Mouse (Mus musculus) midbrain, embryonic 12.5 days (tissue): ENCODE measurements around the gene Bace2. TPM values are rescaled to one million over a fixed set of nuclear protein-coding genes. Genes with fewer than 3 reads are reported as not detected.

Source experiments
- ATAC-seq: fragments of 200-750 bp; cut with Nextera tagmentation; 2 replicates; pipeline ENCODE4 v1.8.0; 2017; ENCODE audit warnings: low read depth, moderate TSS enrichment, moderate library complexity; ENCODE audit not compliant: low FRiP score
- H3K27ac ChIP-seq: fragments of 300-500 bp; sonication (generic); replicated peaks from 2 replicates; pipeline ENCODE4 v1.5.1; 2016; ENCODE audit warnings: mild to moderate bottlenecking
- H3K27me3 ChIP-seq: fragments of 300-500 bp; sonication (generic); 2 replicates; pipeline ENCODE4 v1.6.1; 2016; ENCODE audit warnings: mild to moderate bottlenecking
- H3K36me3 ChIP-seq: fragments of 300-500 bp; sonication (generic); 2 replicates; pipeline ENCODE4 v1.6.1; 2016
- H3K4me1 ChIP-seq: fragments of 300-500 bp; sonication (generic); 2 replicates; pipeline ENCODE4 v1.6.1; 2016
- H3K4me2 ChIP-seq: fragments of 300-500 bp; sonication (generic); replicated peaks from 2 replicates; pipeline ENCODE4 v1.6.1; 2016; ENCODE audit warnings: mild to moderate bottlenecking, moderate library complexity
- H3K4me3 ChIP-seq: fragments of 300-500 bp; sonication (generic); 2 replicates; pipeline ENCODE4 v1.5.1; 2016; ENCODE audit warnings: mild to moderate bottlenecking
- H3K9ac ChIP-seq: fragments of 300-500 bp; sonication (generic); replicated peaks from 2 replicates; pipeline ENCODE4 v1.6.1; 2016; ENCODE audit warnings: mild to moderate bottlenecking, moderate library complexity
- H3K9me3 ChIP-seq: fragments of 300-500 bp; sonication (generic); 2 replicates; pipeline ENCODE4 v1.6.1; 2016; ENCODE audit warnings: mild to moderate bottlenecking
- WGBS: fragments of 180-500 bp; shearing (Covaris S2); methylation state at CpG from one replicate; pipeline ENCODE4 v1.1.7; 2016; 5-methylcytosine and 5-hydroxymethylcytosine counted together
- polyA plus RNA-seq: library from polyadenylated mRNA; unstranded; fragments of >200 nt; fragmentation: Nextera tagmentation; extraction: Ambion mirVana; gene quantifications from 2 replicates; pipeline ENCODE4 v1.2.1, GENCODE M21; 2016

Gene Bace2
- polyA plus RNA-seq, 1 experiment from 2014 or later, result 3.0 TPM

- peaks cover 11% of the 10 kb centered on the region; the same call in 1 of the 2 replicates for H3K4me1 ChIP-seq
- H3K27ac ChIP-seq, result no peak overlapping the region
- no peaks in the 10 kb centered on the region for H3K27me3 ChIP-seq
- no peak for ATAC-seq
- H3K4me3 ChIP-seq, result no peak overlapping the region
- H3K36me3 ChIP-seq, result no peaks in the 10 kb centered on the region
- no peak overlapping the region for H3K9ac ChIP-seq
- H3K9me3 ChIP-seq, result no peaks in the 10 kb centered on the region
- 90% methylated on average over 5 of the region's 5 CpGs for WGBS
- no peak overlapping the region for H3K4me2 ChIP-seq
These were observed 49.0 kb downstream of the Bace2 start for GRCm38 (mm10) chr16:97405476-97406012.

DNA sequence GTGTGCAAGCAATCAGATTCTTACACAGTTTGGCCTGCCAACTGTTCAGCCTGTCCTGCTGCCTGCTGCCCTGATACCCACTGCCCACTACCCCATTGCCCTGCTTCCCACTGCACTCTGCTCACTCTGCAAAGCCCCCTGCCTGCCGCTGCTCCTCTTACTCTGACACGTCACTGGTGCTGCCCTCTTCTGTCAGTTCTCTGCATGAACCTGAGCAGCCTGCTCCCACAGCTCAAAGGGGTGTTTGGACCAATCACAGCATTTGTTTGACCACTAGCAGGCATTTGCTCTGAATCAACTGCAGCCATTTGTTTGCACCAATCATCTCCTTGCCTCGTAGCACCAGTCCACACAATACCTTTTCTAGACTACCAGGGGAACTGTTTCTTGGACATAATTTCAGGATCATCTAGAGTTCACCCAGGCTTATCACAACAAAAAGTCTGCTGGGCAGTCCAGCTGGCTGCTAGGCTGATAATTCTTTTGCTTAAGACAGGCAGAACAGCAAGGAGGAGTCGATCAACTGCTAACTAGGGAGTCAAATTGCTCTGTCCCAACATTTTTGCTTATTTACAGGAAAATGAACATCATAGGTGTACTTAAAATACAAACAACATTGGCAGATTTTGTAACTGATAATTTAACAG, 61.5 kb downstream of the Bace2 start:
- Histone ChIP-seq H3K36me3 (no peaks in the 10 kb centered on the region), H3K27me3 (no peaks in the 10 kb centered on the region), H3K4me3 (no peak overlapping the region), H3K27ac (no peak overlapping the region), H3K9ac (no peak overlapping the region), H3K9me3 (no peaks in the 10 kb centered on the region), H3K4me1 (no peaks in the 10 kb centered on the region; the same call in 1 of the 2 replicates), H3K4me2 (no peak overlapping the region)
- 17% methylated on average over 4 of the region's 4 CpGs for WGBS
- ATAC-seq, result peak; percentile 87

DNA sequence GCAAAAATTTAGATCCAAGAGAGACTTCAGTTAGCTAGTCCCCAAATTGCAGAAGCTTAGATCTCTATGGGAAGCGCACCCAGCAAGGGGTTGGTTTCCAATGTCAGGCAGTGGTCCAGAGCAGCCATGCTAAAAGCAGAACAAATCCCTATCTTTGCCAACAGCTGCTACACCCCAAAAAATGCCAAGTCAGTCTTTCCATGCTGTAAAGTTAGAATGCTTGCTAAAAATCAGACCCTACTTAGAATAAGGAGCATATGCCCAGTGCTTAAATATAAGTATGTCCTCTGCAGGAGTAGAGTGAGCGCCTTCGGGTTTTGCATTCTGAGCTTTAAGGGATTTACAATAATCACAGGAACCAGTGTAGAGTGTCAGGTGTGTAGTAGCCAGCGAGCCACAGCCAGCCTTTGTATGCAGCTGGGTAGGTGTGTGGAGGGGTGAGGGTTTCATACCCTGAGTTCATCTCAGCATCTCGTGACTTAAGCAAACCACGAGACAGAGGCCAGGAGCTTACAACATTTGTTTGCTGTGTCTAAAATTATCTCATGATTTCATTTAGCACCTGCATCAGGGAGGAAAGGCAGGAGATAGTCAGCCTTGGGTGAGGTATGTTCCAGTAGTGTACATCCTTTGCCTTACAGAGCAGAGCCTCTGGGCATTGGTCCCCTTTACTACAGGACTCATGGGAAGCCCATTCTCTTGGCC, 62.4 kb downstream of the Bace2 start:
- no peaks in the 10 kb centered on the region for H3K36me3 ChIP-seq
- H3K9me3 ChIP-seq, result no peaks in the 10 kb centered on the region
- no peak for ATAC-seq
- 90% methylated on average over 6 of the region's 6 CpGs for WGBS
- no peak overlapping the region for H3K27ac ChIP-seq
- H3K4me2 ChIP-seq, result no peak overlapping the region
- H3K27me3 ChIP-seq, result no peaks in the 10 kb centered on the region
- no peaks in the 10 kb centered on the region; the same call in 1 of the 2 replicates for H3K4me1 ChIP-seq
- H3K4me3 ChIP-seq, result no peak overlapping the region
- H3K9ac ChIP-seq, result no peak overlapping the region

DNA sequence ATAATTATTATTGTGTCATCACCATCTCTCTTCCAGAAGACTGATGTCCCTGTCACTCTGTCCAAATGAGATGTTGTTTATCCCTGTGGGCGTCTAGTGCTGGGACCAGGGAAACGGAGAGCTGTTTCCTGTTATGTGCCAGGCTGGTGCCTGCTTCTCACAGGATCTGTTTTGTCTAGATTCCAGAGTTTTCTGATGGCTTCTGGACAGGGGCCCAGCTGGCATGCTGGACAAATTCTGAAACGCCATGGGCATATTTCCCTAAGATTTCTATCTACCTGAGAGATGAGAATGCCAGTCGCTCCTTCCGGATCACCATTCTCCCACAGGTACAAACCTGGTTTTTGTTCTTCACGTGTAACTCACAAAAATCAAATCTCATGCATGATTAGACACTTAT, 65.1 kb downstream of the Bace2 start:
- no peaks in the 10 kb centered on the region; the same call in 1 of the 2 replicates for H3K4me1 ChIP-seq
- H3K27me3 ChIP-seq, result no peaks in the 10 kb centered on the region
- no peak overlapping the region for H3K27ac ChIP-seq
- H3K4me3 ChIP-seq, result no peak overlapping the region
- 90% methylated on average over 6 of the region's 6 CpGs for WGBS
- ATAC-seq, result no peak
- H3K9ac ChIP-seq, result no peak overlapping the region
- H3K9me3 ChIP-seq, result no peaks in the 10 kb centered on the region
- no peak overlapping the region for H3K4me2 ChIP-seq
- H3K36me3 ChIP-seq, result no peaks in the 10 kb centered on the region

GRCm38 (mm10) chr16:97423627-97424026, 67.1 kb downstream of the Bace2 start:
- H3K27me3 ChIP-seq, result no peaks in the 10 kb centered on the region
- WGBS, result 75% methylated on average over 1 of the region's 1 CpGs
- no peak overlapping the region for H3K4me3 ChIP-seq
- no peak overlapping the region for H3K4me2 ChIP-seq
- H3K36me3 ChIP-seq, result no peaks in the 10 kb centered on the region
- no peak overlapping the region for H3K9ac ChIP-seq
- no peak overlapping the region for H3K27ac ChIP-seq
- no peaks in the 10 kb centered on the region for H3K4me1 ChIP-seq
- H3K9me3 ChIP-seq, result no peaks in the 10 kb centered on the region
- no peak for ATAC-seq

GRCm38 (mm10) chr16:97428026-97428425, 71.5 kb downstream of the Bace2 start:
- Histone ChIP-seq H3K4me3 (no peak overlapping the region), H3K4me1 (no peaks in the 10 kb centered on the region), H3K4me2 (no peak overlapping the region), H3K9me3 (no peaks in the 10 kb centered on the region), H3K27ac (no peak overlapping the region), H3K9ac (no peak overlapping the region), H3K27me3 (no peaks in the 10 kb centered on the region), H3K36me3 (no peaks in the 10 kb centered on the region)
- ATAC-seq, result no peak
- WGBS, result 89% methylated on average over 3 of the region's 3 CpGs

DNA sequence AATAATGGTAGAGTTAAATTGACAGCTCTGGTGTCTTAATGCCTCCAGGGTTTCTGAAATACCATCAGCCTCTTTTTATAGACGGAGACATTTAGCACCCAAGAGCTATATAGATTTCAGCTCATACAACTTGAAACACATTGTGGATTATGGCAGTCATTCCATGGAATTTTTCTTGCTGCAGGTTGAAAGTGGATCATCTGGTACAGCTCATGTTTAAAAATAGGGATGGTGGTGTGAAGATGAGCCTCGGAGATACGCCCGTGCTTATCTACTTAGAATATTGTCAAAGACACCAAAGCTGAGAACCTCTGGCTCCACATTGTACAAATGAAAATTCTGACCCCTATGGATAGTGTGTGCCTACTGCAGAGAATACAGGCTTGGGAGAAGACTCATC, 73.5 kb downstream of the Bace2 start:
- WGBS, result 94% methylated on average over 4 of the region's 4 CpGs
- H3K36me3 ChIP-seq, result no peaks in the 10 kb centered on the region
- no peak overlapping the region for H3K4me2 ChIP-seq
- ATAC-seq, result no peak
- H3K27ac ChIP-seq, result no peak overlapping the region
- no peak overlapping the region for H3K4me3 ChIP-seq
- no peaks in the 10 kb centered on the region for H3K9me3 ChIP-seq
- H3K4me1 ChIP-seq, result no peaks in the 10 kb centered on the region
- H3K27me3 ChIP-seq, result no peaks in the 10 kb centered on the region
- no peak overlapping the region for H3K9ac ChIP-seq

- Histone ChIP-seq H3K27me3 (no peaks in the 10 kb centered on the region), H3K36me3 (no peaks in the 10 kb centered on the region), H3K9me3 (no peaks in the 10 kb centered on the region), H3K4me3 (no peak overlapping the region), H3K27ac (no peak overlapping the region), H3K4me2 (no peak overlapping the region), H3K9ac (no peak overlapping the region), H3K4me1 (no peaks in the 10 kb centered on the region)
- ATAC-seq, result no peak
- 79% methylated on average over 4 of the region's 4 CpGs for WGBS
These were observed 74.8 kb downstream of the Bace2 start for GRCm38 (mm10) chr16:97431328-97431727.

DNA sequence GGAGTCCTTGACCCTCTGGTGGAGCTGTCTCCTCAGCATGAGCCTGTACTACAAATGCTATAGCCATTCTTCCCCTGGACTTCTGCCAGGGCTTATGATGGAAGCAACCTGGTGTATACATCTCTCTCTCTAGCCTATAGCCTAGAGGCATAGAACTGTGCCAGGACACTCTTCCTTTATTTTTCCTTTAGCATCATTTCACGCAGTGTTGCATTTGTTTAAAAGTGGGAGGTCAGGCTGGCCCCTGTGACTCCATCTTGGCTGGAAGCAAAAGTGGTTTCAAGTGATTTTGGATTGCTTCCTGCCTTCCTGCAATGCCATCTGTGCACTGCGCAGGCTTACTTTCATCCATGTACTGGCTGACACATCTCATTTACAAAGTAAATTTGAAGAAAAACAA, 77.7 kb downstream of the Bace2 start:
- no peak overlapping the region for H3K4me3 ChIP-seq
- no peak for ATAC-seq
- H3K4me1 ChIP-seq, result no peaks in the 10 kb centered on the region
- H3K9ac ChIP-seq, result no peak overlapping the region
- H3K27me3 ChIP-seq, result no peaks in the 10 kb centered on the region
- H3K36me3 ChIP-seq, result no peaks in the 10 kb centered on the region
- H3K4me2 ChIP-seq, result no peak overlapping the region
- WGBS, result 89% methylated on average over 2 of the region's 2 CpGs
- no peaks in the 10 kb centered on the region for H3K9me3 ChIP-seq
- no peak overlapping the region for H3K27ac ChIP-seq

DNA sequence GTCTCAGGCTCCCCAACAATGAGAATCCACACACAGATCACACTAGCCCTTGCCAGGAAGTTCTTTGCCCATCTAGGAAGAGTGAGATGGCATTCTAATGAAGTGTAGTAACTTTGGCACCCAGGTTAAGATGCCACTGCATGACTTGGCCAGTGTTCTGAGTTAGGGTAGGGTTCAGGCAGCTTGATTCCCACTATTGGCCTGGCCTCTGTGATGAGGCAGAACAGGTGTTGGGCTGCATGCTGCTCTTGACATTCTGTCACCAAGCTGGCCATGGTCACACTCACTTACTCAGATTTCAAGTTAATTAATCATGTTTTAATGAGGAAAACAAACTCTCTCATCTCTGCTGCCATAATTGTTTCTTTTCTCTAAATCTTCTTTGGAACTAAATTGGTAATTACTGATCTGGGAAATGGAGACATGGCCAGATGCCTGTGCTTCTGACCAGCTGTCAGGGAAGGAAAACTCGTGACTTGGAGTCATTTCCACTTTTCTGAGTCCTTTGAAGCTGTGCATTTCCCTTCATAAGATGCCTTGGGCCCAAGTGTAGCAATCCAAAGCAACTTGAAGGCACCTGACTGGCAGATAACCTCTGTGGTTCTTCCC, 81.0 kb downstream of the Bace2 start:
- Histone ChIP-seq H3K9ac (no peak overlapping the region), H3K4me1 (no peaks in the 10 kb centered on the region), H3K36me3 (no peaks in the 10 kb centered on the region), H3K4me3 (no peak overlapping the region), H3K9me3 (no peaks in the 10 kb centered on the region), H3K4me2 (no peak overlapping the region), H3K27me3 (no peaks in the 10 kb centered on the region), H3K27ac (no peak overlapping the region)
- WGBS, result 44% methylated on average over 1 of the region's 1 CpGs
- ATAC-seq, result no peak

DNA sequence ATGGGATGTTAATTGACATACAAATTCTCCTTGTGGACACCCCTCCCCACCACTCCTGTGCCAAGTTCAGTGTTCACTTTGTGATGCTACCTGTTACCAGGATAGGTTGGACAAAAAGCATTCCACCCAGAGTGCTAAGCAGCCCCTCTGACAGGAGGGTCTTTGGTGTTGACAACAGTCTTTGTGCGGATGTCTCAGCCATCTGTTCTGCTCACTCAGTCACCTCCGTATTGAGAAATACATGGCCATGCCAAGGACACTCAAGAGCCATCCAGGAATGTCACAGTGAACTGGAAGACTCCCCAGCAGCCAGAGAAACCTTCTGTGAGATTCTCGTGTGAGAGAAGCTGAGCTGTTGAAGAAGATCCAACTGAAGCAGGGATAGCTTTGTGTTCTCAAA, 81.6 kb downstream of the Bace2 start:
- Histone ChIP-seq H3K4me2 (no peak overlapping the region), H3K9ac (no peak overlapping the region), H3K27ac (no peak overlapping the region), H3K4me3 (no peak overlapping the region), H3K9me3 (no peaks in the 10 kb centered on the region), H3K36me3 (no peaks in the 10 kb centered on the region), H3K4me1 (no peaks in the 10 kb centered on the region), H3K27me3 (no peaks in the 10 kb centered on the region)
- ATAC-seq, result no peak
- 82% methylated on average over 3 of the region's 3 CpGs for WGBS

GRCm38 (mm10) chr16:97441967-97442366, 85.4 kb downstream of the Bace2 start:
- H3K4me1 ChIP-seq, result no peaks in the 10 kb centered on the region
- ATAC-seq, result no peak
- H3K36me3 ChIP-seq, result no peaks in the 10 kb centered on the region
- WGBS, result 89% methylated on average over 9 of the region's 9 CpGs
- no peak overlapping the region for H3K4me3 ChIP-seq
- no peaks in the 10 kb centered on the region for H3K9me3 ChIP-seq
- H3K27ac ChIP-seq, result no peak overlapping the region
- no peak overlapping the region for H3K9ac ChIP-seq
- H3K4me2 ChIP-seq, result no peak overlapping the region
- H3K27me3 ChIP-seq, result no peaks in the 10 kb centered on the region
